15 mouse cellular contexts compared by ENCODE assay signal in the genomic region with DNA sequence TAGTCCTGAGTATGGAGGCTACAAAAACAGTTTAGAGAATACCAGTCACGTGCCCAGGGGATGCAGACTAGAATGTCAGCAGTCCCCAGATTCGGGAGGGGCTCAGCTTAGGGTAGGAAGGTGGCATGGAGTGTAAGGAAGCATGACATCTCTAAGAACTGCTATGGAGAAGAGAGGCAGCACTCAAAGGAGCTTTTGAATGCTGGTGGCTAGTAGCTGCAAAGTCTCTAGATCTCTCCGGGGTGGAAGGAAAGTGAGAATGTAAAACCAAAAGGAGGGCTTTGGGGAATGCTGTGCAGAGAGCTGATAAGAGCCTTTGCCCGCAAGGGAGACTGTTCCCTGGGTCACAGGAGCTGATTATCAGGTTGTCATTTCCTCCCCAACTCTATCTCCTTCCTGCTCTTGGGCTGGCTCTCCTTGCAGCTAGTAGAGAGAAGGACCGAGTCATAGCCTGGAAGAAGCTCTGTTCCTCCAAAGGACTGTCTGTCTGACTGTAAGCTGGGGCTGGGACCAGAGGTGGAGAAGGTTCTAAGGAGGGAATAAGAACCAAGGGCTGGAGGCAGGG. TPM values are rescaled to one million over a fixed set of nuclear protein-coding genes. Genes with fewer than 3 reads are reported as not detected.
DNase-seq lines count a peak whose midpoint lies in the region; ATAC-seq and TF ChIP-seq lines count a peak whose summit lies in the region.
"Had no signal": no experiment of that assay in that cellular context is flagged by ENCODE, and none has a peak within 500 bp of the region (broad histone marks: within the 10 kb centered on the region; RNA-seq: fewer than 3 reads in every experiment).

Gene Gp1ba, plus strand, starts transcription at position 409 of the 565 bp plus-strand sequence.

- H3K9ac ChIP-seq in heart, embryonic 14.5 days (ENCODE audit: low read length), result no peak within 1 kb of the TSS; the same call in 1 of the 2 replicates
- H3K9ac ChIP-seq in heart, adult 2 months (ENCODE audit: low read depth, low read length), result no peak within 1 kb of the TSS
- H3K9ac ChIP-seq in liver, embryonic 15.5 days, result peak within 1 kb of the TSS; percentile 30; the same call in 1 of the 2 replicates
- H3K9ac ChIP-seq: embryonic facial prominence, embryonic 15.5 days; forebrain, postnatal 0 days had no signal

- H3K4me2 ChIP-seq in heart, embryonic 14.5 days (ENCODE audit: low read length), result no peak within 1 kb of the TSS
- peak within 1 kb of the TSS; percentile 60 for H3K4me2 ChIP-seq in liver, embryonic 15.5 days
- H3K4me2 ChIP-seq: embryonic facial prominence, embryonic 15.5 days had no signal

- peaks cover 10 to 11% of the 10 kb centered on the region in 2 experiments for H3K4me1 ChIP-seq in heart, embryonic 14.5 days (ENCODE audit: control insufficient read depth in 2 of 2, insufficient read depth in 2 of 2, low read length in 2 of 2)
- H3K4me1 ChIP-seq in heart, adult 2 months (ENCODE audit: control insufficient read depth, insufficient read depth, low read length), result peaks cover 2% of the 10 kb centered on the region; the same call in 1 of the 2 replicates
- H3K4me1 ChIP-seq in liver, embryonic 15.5 days (replicated peaks), result peaks cover 49% of the 10 kb centered on the region
- H3K4me1 ChIP-seq: embryonic facial prominence, embryonic 15.5 days had no signal

- TF ChIP-seq CTCF in heart, adult 2 months (IDR thresholded peaks at IDR 0.05), result no peak
- no peak for TF ChIP-seq CTCF in C2C12 (IDR thresholded peaks at IDR 0.05; ENCODE audit: control insufficient read depth, insufficient read depth, insufficient read length)

- TF ChIP-seq EP300 in heart, adult 2 months (IDR thresholded peaks at IDR 0.05; ENCODE audit: insufficient read depth, low read depth, low read length), result no peak

- no peaks in the 10 kb centered on the region for H3K9me3 ChIP-seq in heart, embryonic 14.5 days (ENCODE audit: control insufficient read depth, low read length)
- no peaks in the 10 kb centered on the region for H3K9me3 ChIP-seq in liver, embryonic 15.5 days (replicated peaks)
- H3K9me3 ChIP-seq: embryonic facial prominence, embryonic 15.5 days had no signal

- no peak within 1 kb of the TSS for H3K4me3 ChIP-seq in heart, embryonic 14.5 days (ENCODE audit: control insufficient read depth in 1 of 2, insufficient read depth in 1 of 2, low read depth in 1 of 2, low read length in 2 of 2)
- no peak within 1 kb of the TSS for H3K4me3 ChIP-seq in heart, adult 2 months
- H3K4me3 ChIP-seq in C2C12 (ENCODE audit: insufficient read depth, poor library complexity, severe bottlenecking), result no peak within 1 kb of the TSS
- peak within 1 kb of the TSS; percentile 27 for H3K4me3 ChIP-seq in liver, embryonic 15.5 days (replicated peaks)
- H3K4me3 ChIP-seq: embryonic facial prominence, embryonic 15.5 days had no signal

- DNase-seq in heart, adult 2 months, result no peak
- no peak for DNase-seq in frontal cortex, postnatal 14 days (ENCODE audit: low spot score in 2 of 2)
- no peak for DNase-seq in left cerebral cortex, postnatal 10 days (ENCODE audit: extremely low spot score in 1 of 2, low spot score in 2 of 2)
- no peak for DNase-seq in right cerebral cortex, adult 2 months (ENCODE audit: low spot score in 2 of 2)
- DNase-seq: cerebellum, postnatal 36 days; forebrain, postnatal 0 days; gastrocnemius, postnatal 25 days; kidney, postnatal 10 days; right cerebral cortex, postnatal 25 days had no signal

- ATAC-seq in heart, embryonic 14.5 days (ENCODE audit: insufficient number of reproducible peaks, insufficient read depth, low FRiP score, low read depth), result no peak
- peak; percentile 86 for ATAC-seq in erythroblast, adult 5-6 weeks (replicated peaks; ENCODE audit: low FRiP score, poor library complexity, severe bottlenecking)
- ATAC-seq in liver, embryonic 15.5 days (ENCODE audit: insufficient read depth), result peak; percentile 88
- ATAC-seq: forebrain, postnatal 0 days had no signal

- H3K27me3 ChIP-seq in heart, embryonic 14.5 days (ENCODE audit: control insufficient read depth, insufficient read depth, low read length), result no peaks in the 10 kb centered on the region
- H3K27me3 ChIP-seq in heart, adult 2 months (ENCODE audit: control insufficient read depth, insufficient read depth, low read length), result no peaks in the 10 kb centered on the region
- no peaks in the 10 kb centered on the region for H3K27me3 ChIP-seq in C2C12 (ENCODE audit: control insufficient read depth, insufficient read depth, insufficient read length)
- H3K27me3 ChIP-seq in liver, embryonic 15.5 days, result no peaks in the 10 kb centered on the region
- H3K27me3 ChIP-seq: embryonic facial prominence, embryonic 15.5 days had no signal

- intact Hi-C loops in heart, adult 2 months (cut with DNase I), result no loop called here
- intact Hi-C loops in left cerebral cortex, postnatal 10 days (cut with DNase I), result no loop called here

- TF ChIP-seq POLR2A in heart, adult 2 months (IDR thresholded peaks at IDR 0.05; ENCODE audit: insufficient read depth, low read depth, low read length), result no peak

- no peaks in the 10 kb centered on the region for H3K79me2 ChIP-seq in heart, adult 2 months (replicated peaks; ENCODE audit: control insufficient read depth, insufficient read depth, low read length)
- no peaks in the 10 kb centered on the region for H3K79me2 ChIP-seq in C2C12 (ENCODE audit: control insufficient read depth, insufficient read depth)

- peaks cover 14% of the 10 kb centered on the region for H3K36me3 ChIP-seq in heart, embryonic 14.5 days (ENCODE audit: control insufficient read depth, insufficient read depth, low read length)
- no peaks in the 10 kb centered on the region for H3K36me3 ChIP-seq in heart, adult 2 months (ENCODE audit: control insufficient read depth, insufficient read depth, low read length)
- H3K36me3 ChIP-seq in C2C12 (ENCODE audit: control insufficient read depth, insufficient read depth), result peaks cover 7% of the 10 kb centered on the region
- 0 out of 2 replicates have a peak, but pooled peaks cover 7% of the 10 kb centered on the region for H3K36me3 ChIP-seq in liver, embryonic 15.5 days (replicated peaks)

- H3ac ChIP-seq in C2C12 (ENCODE audit: control insufficient read depth, insufficient read length, low read depth), result no peak within 1 kb of the TSS

- WGBS in heart, embryonic 14.5 days, result 0% methylated on average over 5 of the region's 5 CpGs
- 6% methylated on average over 5 of the region's 5 CpGs for WGBS in heart, adult 2 months
- WGBS in liver, embryonic 15.5 days (ENCODE audit: insufficient replicate concordance), result 6% methylated on average over 5 of the region's 5 CpGs

- H3K27ac ChIP-seq in heart, embryonic 14.5 days (replicated peaks in 1 of 2; ENCODE audit: control insufficient read depth in 1 of 2, insufficient read depth in 1 of 2, low read depth in 2 of 2, low read length in 2 of 2), result peak within 1 kb of the TSS; percentile 68 to 77
- no peak within 1 kb of the TSS for H3K27ac ChIP-seq in heart, adult 2 months
- peak within 1 kb of the TSS; percentile 90 for H3K27ac ChIP-seq in liver, embryonic 15.5 days (replicated peaks)
- H3K27ac ChIP-seq: embryonic facial prominence, embryonic 15.5 days had no signal

- no peaks in the 10 kb centered on the region for H3K79me3 ChIP-seq in C2C12 (ENCODE audit: low read depth)

TF ChIP-seq in C2C12, 6 proteins besides CTCF, POLR2A, EP300 and RAD21:
- no peak for TF ChIP-seq MYOG (IDR thresholded peaks at IDR 0.05; ENCODE audit: control insufficient read depth, extremely low read depth, insufficient read length)
- no peak for TF ChIP-seq MYOD1 (IDR thresholded peaks at IDR 0.05; ENCODE audit: control insufficient read depth, insufficient read length, low read depth)
- TF ChIP-seq USF1 (IDR thresholded peaks at IDR 0.05; ENCODE audit: low read depth), result peak; percentile 29
- TF ChIP-seq MAX (IDR thresholded peaks at IDR 0.05), result no peak
- no peak for TF ChIP-seq CEBPB (IDR thresholded peaks at IDR 0.05; ENCODE audit: low read depth)
- no peak for TF ChIP-seq FOSL1 (IDR thresholded peaks at IDR 0.05; ENCODE audit: insufficient read depth, low read length, poor library complexity, severe bottlenecking)

RNA-seq across cellular contexts. Expression of gene Gp1ba, which starts in this region (rescaled TPM):
- polyA plus RNA-seq in heart, embryonic 14.5 days (2014; fragmentation: Nextera tagmentation; extraction: Ambion mirVana), result 0.74 and 1.2 TPM in 2 replicates
- under 1 TPM; 0.34 to 0.98 TPM for total RNA-seq in heart, adult 2 months (2021)
- 0.29 and 0.59 TPM in 2 replicates for polyA plus RNA-seq in heart, adult 2 months (2012; rRNA removed)
- 0.13 TPM for polyA plus RNA-seq in C2C12 (2012; fragmentation: generic; extraction: Trizol)
- total RNA-seq in erythroblast, adult 5-6 weeks (2015; ENCODE audit: low replicate concordance), result 0.84 TPM in 1 of 2 replicates, not detected in the other
- total RNA-seq in erythroblast, adult 5-6 weeks (2017; ENCODE audit: low replicate concordance), result 0.42 TPM in 1 of 2 replicates, not detected in the other
- 2.6 and 3.0 TPM in 2 replicates for polyA plus RNA-seq in liver, embryonic 15.5 days (2015; fragmentation: Nextera tagmentation; extraction: Ambion mirVana)
- total RNA-seq in left cerebral cortex, postnatal 10 days (2021), result not detected
- total RNA-seq: gastrocnemius, postnatal 25 days; layer of hippocampus, postnatal 14 days had no signal

Comparison
In these comparisons a context has a peak if more than half of its experiments do, and no peak if none do; other contexts are left out.
1. Peak in ATAC-seq in erythroblast, adult 5-6 weeks; RNA of the gene not detected or under 1 TPM.